10 mouse cellular contexts compared by ENCODE assay signal in genomic region chr13:109548263-109548662, GRCm38 (mm10).
DNase-seq lines count a peak whose midpoint lies in the region; ATAC-seq and TF ChIP-seq lines count a peak whose summit lies in the region.
"Had no signal": no experiment of that assay in that cellular context is flagged by ENCODE, and none has a peak within 500 bp of the region (broad histone marks: within the 10 kb centered on the region; RNA-seq: fewer than 3 reads in every experiment).

No protein-coding gene starts in this region.

- TF ChIP-seq CTCF in intestine, postnatal 0 days (IDR thresholded peaks at IDR 0.05; ENCODE audit: low read depth): peak; percentile 58

- 67% methylated on average over 5 of the region's 5 CpGs for WGBS in intestine, postnatal 0 days
- WGBS in intestine, embryonic 15.5 days: 72% methylated on average over 5 of the region's 5 CpGs

- H3K27me3 ChIP-seq in intestine, postnatal 0 days (replicated peaks; ENCODE audit: control insufficient read depth, insufficient read depth, low read length): no peaks in the 10 kb centered on the region
- no peaks in the 10 kb centered on the region for H3K27me3 ChIP-seq in intestine, embryonic 15.5 days (replicated peaks)
- H3K27me3 ChIP-seq: hindbrain, embryonic 15.5 days; lung, embryonic 15.5 days; neural tube, embryonic 12.5 days had no signal

- H3K9me3 ChIP-seq in intestine, postnatal 0 days (ENCODE audit: control insufficient read depth): no peaks in the 10 kb centered on the region
- H3K9me3 ChIP-seq in intestine, embryonic 15.5 days: no peaks in the 10 kb centered on the region
- H3K9me3 ChIP-seq: hindbrain, embryonic 15.5 days; lung, embryonic 15.5 days; neural tube, embryonic 12.5 days had no signal

- H3K4me1 ChIP-seq in intestine, postnatal 0 days (replicated peaks; ENCODE audit: control insufficient read depth, insufficient read depth, low read length): no peaks in the 10 kb centered on the region
- H3K4me1 ChIP-seq in intestine, embryonic 15.5 days (replicated peaks): no peaks in the 10 kb centered on the region
- H3K4me1 ChIP-seq: hindbrain, embryonic 15.5 days; lung, embryonic 15.5 days; neural tube, embryonic 12.5 days had no signal

- H3K27ac ChIP-seq in intestine, postnatal 0 days (ENCODE audit: low read depth, low read length): no peak overlapping the region
- no peak overlapping the region for H3K27ac ChIP-seq in intestine, embryonic 15.5 days
- H3K27ac ChIP-seq: lung, embryonic 15.5 days; neural tube, embryonic 12.5 days had no signal

- H3K4me2 ChIP-seq in intestine, postnatal 0 days (replicated peaks; ENCODE audit: low read depth): no peak overlapping the region
- H3K4me2 ChIP-seq in intestine, embryonic 15.5 days (replicated peaks): no peak overlapping the region
- H3K4me2 ChIP-seq: hindbrain, embryonic 15.5 days; lung, embryonic 15.5 days; neural tube, embryonic 12.5 days had no signal

- no peak for ATAC-seq in intestine, postnatal 0 days
- no peak for ATAC-seq in intestine, embryonic 15.5 days
- ATAC-seq in erythroid progenitor cell, adult 5-6 weeks (replicated peaks; ENCODE audit: low FRiP score, poor library complexity, severe bottlenecking): no peak

- no peak overlapping the region for H3K4me3 ChIP-seq in intestine, postnatal 0 days (ENCODE audit: low read depth, low read length)
- H3K4me3 ChIP-seq in intestine, embryonic 15.5 days (replicated peaks): no peak overlapping the region
- H3K4me3 ChIP-seq: hindbrain, embryonic 15.5 days; lung, embryonic 15.5 days; neural tube, embryonic 12.5 days had no signal

- H3K9ac ChIP-seq in intestine, postnatal 0 days (ENCODE audit: low read depth, low read length): no peak overlapping the region
- no peak overlapping the region for H3K9ac ChIP-seq in intestine, embryonic 15.5 days
- H3K9ac ChIP-seq: hindbrain, embryonic 15.5 days; lung, embryonic 15.5 days; neural tube, embryonic 12.5 days had no signal

- no peaks in the 10 kb centered on the region for H3K36me3 ChIP-seq in intestine, postnatal 0 days (ENCODE audit: control insufficient read depth, insufficient read depth)
- H3K36me3 ChIP-seq in intestine, embryonic 15.5 days: no peaks in the 10 kb centered on the region
- H3K36me3 ChIP-seq: hindbrain, embryonic 15.5 days; lung, embryonic 15.5 days; neural tube, embryonic 12.5 days had no signal

- DNase-seq in thymus, postnatal 0 days (ENCODE audit: low spot score): peak; percentile 27
- DNase-seq in thymus, postnatal 4 days: no peak
- peak; percentile 17 for DNase-seq in adipocyte (ENCODE audit: low spot score)
- no peak for DNase-seq in urinary bladder, postnatal 25 days (ENCODE audit: low spot score)

Comparison
In these comparisons a context has a peak if more than half of its experiments do, and no peak if none do; other contexts are left out.
1. DNase-seq: peak in thymus, postnatal 0 days (single experiment) and adipocyte (single experiment); none in thymus, postnatal 4 days (single experiment) and urinary bladder, postnatal 25 days (single experiment).